Mouse (Mus musculus) CH12.LX (cell line): Measurements from ENCODE around the gene Gm45837. TPM values are rescaled to one million over a fixed set of nuclear protein-coding genes. Genes with fewer than 3 reads are reported as not detected.

Source experiments
- DNase-seq: peaks from one replicate; pipeline ENCODE4 v3.0.0-alpha.2; 2013; ENCODE audit errors: extremely low read depth
- H3K27ac ChIP-seq: 2 replicates; pipeline ENCODE4 v1.5.1; 2012; ENCODE audit warnings: low read depth, mild to moderate bottlenecking, control low read depth, moderate library complexity; ENCODE audit not compliant: insufficient read depth
- H3K27me3 ChIP-seq: replicated peaks from 2 replicates; pipeline ENCODE3; 2012; ENCODE audit warnings: inconsistent platforms
- H3K36me3 ChIP-seq, 2 experiments: replicated peaks in 1 of 2; 2 replicates each; pipeline versions ENCODE3 to v1.6.1; 2012; ENCODE audit warnings: inconsistent platforms in 1 of 2, low read length in 1 of 2, mild to moderate bottlenecking in 1 of 2, mixed read lengths in 1 of 2, moderate library complexity in 1 of 2; ENCODE audit not compliant: control insufficient read depth in 1 of 2, insufficient read depth in 1 of 2
- H3K4me1 ChIP-seq, 2 experiments: 2 replicates each; pipeline ENCODE4 v1.6.1; 2012; ENCODE audit warnings: inconsistent platforms in 1 of 2, moderate library complexity in 1 of 2; ENCODE audit not compliant: insufficient read depth in 2 of 2, control insufficient read depth in 1 of 2
- H3K4me2 ChIP-seq: 2 replicates; pipeline ENCODE4 v1.6.1; 2012; ENCODE audit warnings: low read depth, mild to moderate bottlenecking, control low read depth; ENCODE audit not compliant: poor library complexity, insufficient read depth, severe bottlenecking
- H3K4me3 ChIP-seq, 3 experiments: fragments of 150-350 bp in 1 of 3; sonication (generic) in 1 of 3; replicated peaks in 1 of 3; 2 replicates each; pipeline versions ENCODE3 to v1.5.1; 2011 to 2012; ENCODE audit warnings: low read depth in 2 of 3, low read length in 2 of 3, mild to moderate bottlenecking in 2 of 3, moderate library complexity in 2 of 3, control low read depth in 1 of 3, improper control_type of control experiment in 1 of 3, inconsistent platforms in 1 of 3, mixed read lengths in 1 of 3; ENCODE audit not compliant: poor library complexity in 1 of 3
- H3K79me2 ChIP-seq: replicated peaks from 2 replicates; pipeline ENCODE4 v1.6.1; 2012; ENCODE audit warnings: mild to moderate bottlenecking, moderate library complexity; ENCODE audit not compliant: control insufficient read depth, poor library complexity, insufficient read depth, severe bottlenecking; ENCODE audit errors: extremely low read depth
- H3K9ac ChIP-seq: 2 replicates; pipeline ENCODE4 v1.6.1; 2012; ENCODE audit warnings: low read depth, mild to moderate bottlenecking, control low read depth, moderate library complexity; ENCODE audit not compliant: insufficient read depth
- H3K9me3 ChIP-seq: replicated peaks from 2 replicates; pipeline ENCODE3; 2012; ENCODE audit warnings: low read length, inconsistent platforms, mixed read lengths
- CHD1 ChIP-seq: IDR thresholded peaks from 2 replicates; pipeline ENCODE4 v1.6.1; 2012; ENCODE audit warnings: low read depth, low read length, improper control_type of control experiment, inconsistent platforms
- CHD2 ChIP-seq: IDR thresholded peaks from 2 replicates; pipeline ENCODE4 v1.6.1; 2011; ENCODE audit warnings: low read length, improper control_type of control experiment
- CTCF ChIP-seq, 2 experiments: IDR thresholded peaks in 1 of 2; conservative IDR thresholded peaks in 1 of 2; 2 replicates each; pipeline ENCODE4 v1.5.1; 2011 to 2012; ENCODE audit warnings: low read depth in 2 of 2, low read length in 2 of 2, improper control_type of control experiment in 1 of 2, inconsistent platforms in 1 of 2, mild to moderate bottlenecking in 1 of 2, moderate library complexity in 1 of 2
- E2F4 ChIP-seq: IDR thresholded peaks from 2 replicates; pipeline ENCODE4 v1.6.1; 2011; ENCODE audit warnings: low read depth, low read length, improper control_type of control experiment; ENCODE audit not compliant: insufficient replicate concordance
- ELF1 ChIP-seq: IDR thresholded peaks from 2 replicates; pipeline ENCODE4 v1.6.1; 2014; ENCODE audit warnings: low read depth, mild to moderate bottlenecking, inconsistent platforms, low read length, improper control_type of control experiment
- EP300 ChIP-seq: IDR thresholded peaks from 2 replicates; pipeline ENCODE4 v1.6.1; 2011; ENCODE audit warnings: low read length, improper control_type of control experiment
- ETS1 ChIP-seq: conservative IDR thresholded peaks from 2 replicates; pipeline ENCODE4 v1.6.1; 2012; ENCODE audit warnings: low read depth, mild to moderate bottlenecking, inconsistent platforms, low read length, improper control_type of control experiment, moderate library complexity
- GABPA ChIP-seq: IDR thresholded peaks from 2 replicates; pipeline ENCODE4 v1.6.1; 2012; ENCODE audit warnings: low read depth, low read length, improper control_type of control experiment, inconsistent platforms; ENCODE audit not compliant: insufficient replicate concordance
- HCFC1 ChIP-seq: IDR thresholded peaks from 2 replicates; pipeline ENCODE4 v1.6.1; 2012; ENCODE audit warnings: low read depth, mild to moderate bottlenecking, inconsistent platforms, low read length, improper control_type of control experiment
- IRF4 ChIP-seq: IDR thresholded peaks from 2 replicates; pipeline ENCODE4 v1.6.1; 2014; ENCODE audit warnings: low read depth, mild to moderate bottlenecking, inconsistent platforms, low read length, improper control_type of control experiment
- KAT2A ChIP-seq: IDR thresholded peaks from 2 replicates; pipeline ENCODE4 v1.6.1; 2012; ENCODE audit warnings: low read length, improper control_type of control experiment, inconsistent platforms; ENCODE audit not compliant: insufficient replicate concordance
- MAX ChIP-seq: IDR thresholded peaks from 2 replicates; pipeline ENCODE4 v1.6.1; 2011; ENCODE audit warnings: low read length, improper control_type of control experiment
- MEF2A ChIP-seq: IDR thresholded peaks from 2 replicates; pipeline ENCODE4 v1.6.1; 2014; ENCODE audit warnings: low read depth, mild to moderate bottlenecking, inconsistent platforms, low read length, improper control_type of control experiment, borderline replicate concordance
- MYC ChIP-seq: IDR thresholded peaks from 2 replicates; pipeline ENCODE4 v1.6.1; 2011; ENCODE audit warnings: low read depth, mild to moderate bottlenecking, improper control_type of control experiment, low read length
- NELFE ChIP-seq: IDR thresholded peaks from 2 replicates; pipeline ENCODE4 v1.6.1; 2011; ENCODE audit warnings: low read depth, low read length, improper control_type of control experiment
- RAD21 ChIP-seq: IDR thresholded peaks from 2 replicates; pipeline ENCODE4 v1.6.1; 2011; ENCODE audit warnings: low read depth, mild to moderate bottlenecking, low read length, improper control_type of control experiment, moderate library complexity
- SIN3A ChIP-seq: IDR thresholded peaks from 2 replicates; pipeline ENCODE4 v1.6.1; 2012; ENCODE audit warnings: low read length, improper control_type of control experiment, inconsistent platforms
- SMC3 ChIP-seq: IDR thresholded peaks from 2 replicates; pipeline ENCODE4 v1.6.1; 2011; ENCODE audit warnings: low read depth, low read length, improper control_type of control experiment
- TBP ChIP-seq: conservative IDR thresholded peaks from 2 replicates; pipeline ENCODE4 v1.6.1; 2011; ENCODE audit warnings: low read depth, low read length, improper control_type of control experiment
- USF1 ChIP-seq: IDR thresholded peaks from 2 replicates; pipeline ENCODE4 v1.6.1; 2014; ENCODE audit warnings: low read depth, mild to moderate bottlenecking, inconsistent platforms, low read length, improper control_type of control experiment
- ZC3H11A ChIP-seq: IDR thresholded peaks from 2 replicates; pipeline ENCODE4 v1.6.1; 2012; ENCODE audit warnings: low read depth, mild to moderate bottlenecking, inconsistent platforms, low read length, improper control_type of control experiment
- ZKSCAN1 ChIP-seq: IDR thresholded peaks from 2 replicates; pipeline ENCODE4 v1.6.1; 2012; ENCODE audit warnings: low read depth, inconsistent platforms, low read length, improper control_type of control experiment, borderline replicate concordance
- ZMIZ1 ChIP-seq: IDR thresholded peaks from 2 replicates; pipeline ENCODE4 v1.6.1; 2012; ENCODE audit warnings: low read depth, mild to moderate bottlenecking, inconsistent platforms, low read length, improper control_type of control experiment
- ZNF384 ChIP-seq: IDR thresholded peaks from 2 replicates; pipeline ENCODE4 v1.6.1; 2012; ENCODE audit warnings: low read depth, low read length, improper control_type of control experiment, inconsistent platforms
- dilution Hi-C: fragments of 300-500 bp; cut with MboI; formaldehyde crosslinking; loops from 2 replicates; pipeline ENCODE4 v1.14.3; 2020; ENCODE audit warnings: low sequenced_read_pairs; ENCODE audit not compliant: extremely low pct_unique_long_range_greater_than_20kb, extremely low pct_ligation_motif_present
- in situ Hi-C: fragments of 300-500 bp; cut with MboI; formaldehyde crosslinking; loops from 3 replicates; pipeline ENCODE4 v1.14.3; 2019; ENCODE audit warnings: low sequenced_read_pairs, low pct_ligation_motif_present, low pct_unique_long_range_greater_than_20kb, mixed read lengths
- polyA plus RNA-seq: library from polyadenylated mRNA; unstranded; fragments of >175 nt; gene quantifications from 2 replicates; pipeline ENCODE4 v1.2.1, GENCODE M21; 2012; ENCODE audit warnings: low read depth; ENCODE audit not compliant: insufficient read length
- total RNA-seq, 2 experiments: library from RNA; depleted of rRNA; stranded (reverse); fragments of 300-350 nt in 1 of 2; fragments of >200 nt in 1 of 2; gene quantifications; 2 replicates each; pipeline ENCODE4 v1.2.3; 2012 to 2014

Gene Gm45837
- total and polyA plus RNA-seq, 3 experiments: 0.04 to 0.84 TPM; not detected in 1

DNA sequence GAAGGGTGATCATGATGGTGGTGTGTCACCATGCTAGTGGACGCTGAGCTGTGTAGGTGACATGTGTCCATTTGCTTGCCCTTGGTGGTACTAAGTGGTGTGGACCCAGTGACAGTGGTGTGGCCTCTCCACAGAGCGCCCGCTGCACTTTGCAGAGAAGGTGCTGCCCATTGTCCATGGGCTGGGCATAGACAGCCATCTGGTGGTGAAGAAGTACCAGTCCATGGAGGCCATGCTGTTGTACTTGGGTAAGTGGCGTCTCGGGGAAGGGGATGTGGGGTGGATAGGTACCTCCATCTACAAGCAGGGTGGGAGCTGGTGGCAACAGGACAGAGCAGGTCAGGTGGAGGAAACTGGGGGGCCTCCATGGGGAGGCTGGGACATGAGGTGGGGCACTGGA is 6.9 kb upstream of the Gm45837 start:
- dilution Hi-C loops: no loop called here
- Histone ChIP-seq H3K4me2 (no peak overlapping the region), H3K4me1 (no peaks in the 10 kb centered on the region), H3K9me3 (peaks cover 6% of the 10 kb centered on the region), H3K27me3 (no peaks in the 10 kb centered on the region), H3K9ac (no peak overlapping the region), H3K79me2 (no peaks in the 10 kb centered on the region), H3K36me3 (peaks cover 91 to 99% of the 10 kb centered on the region in 2 experiments), H3K27ac (no peak overlapping the region), H3K4me3 (no peak overlapping the region)
- TF ChIP-seq SMC3 (peak; percentile 16; the same call in 1 of the 2 replicates), EP300 (no peak), RAD21 (peak; percentile 25), ETS1 (no peak), CTCF (conservative IDR thresholded peaks at IDR 0.05 in 1 of 2, IDR thresholded peaks at IDR 0.05 in 1 of 2; ENCODE audit: low read depth in 2 of 2, low read length in 2 of 2) (peak in 1 of 2 experiments; percentile 40; a peak in 2 of 4 replicates)
- in situ Hi-C loops: loop anchor here (25.0 kb wide), 1 partner anchor 108 kb away; no protein-coding TSS in a partner anchor
- DNase-seq: no peak

DNA sequence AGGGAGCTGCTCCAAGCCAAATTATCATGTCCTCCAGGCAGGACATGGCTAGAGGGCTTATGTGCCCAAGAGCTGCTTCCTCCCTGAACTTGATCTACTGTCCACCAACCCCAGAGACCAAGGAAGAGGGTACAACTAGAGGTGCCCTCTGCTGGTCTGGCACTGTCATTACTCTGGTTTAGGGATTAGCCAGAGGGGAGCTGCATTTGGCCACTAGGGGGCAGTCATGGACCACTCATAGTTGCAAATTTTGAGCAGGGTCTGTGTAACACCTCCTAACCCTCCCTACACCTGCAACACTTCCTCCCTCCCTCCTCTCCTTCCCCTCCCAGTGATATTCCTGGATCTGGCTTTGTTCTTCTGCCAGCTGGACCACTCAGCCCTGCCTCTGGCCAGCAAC is 2.1 kb downstream of the Gm45837 start:
- in situ Hi-C loops (loop anchor here (25.0 kb wide), 1 partner anchor 100 kb away; no protein-coding TSS in a partner anchor), dilution Hi-C loops (no loop called here)

DNA sequence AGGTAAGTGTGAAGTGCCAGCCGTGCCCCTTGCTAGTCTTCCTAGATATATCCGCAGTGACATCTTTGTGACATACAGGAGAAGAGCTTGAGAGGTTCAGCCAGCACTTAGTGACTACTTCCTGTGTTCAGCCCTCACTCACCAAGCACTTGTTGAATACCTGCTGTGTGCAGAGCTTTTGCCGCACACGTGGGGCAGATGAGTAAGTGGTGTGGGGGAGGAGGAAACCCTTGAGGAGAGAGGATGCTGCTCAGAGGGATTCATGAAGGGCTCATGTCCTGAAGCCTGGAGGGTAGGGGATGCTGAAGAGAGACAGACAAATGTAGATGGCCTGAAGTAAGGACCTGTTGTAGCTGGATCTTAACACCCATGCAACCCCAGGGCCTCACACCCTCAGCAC is 3.5 kb downstream of the Gm45837 start:
- dilution Hi-C loops: no loop called here
- in situ Hi-C loops: loop anchor here (25.0 kb wide), 1 partner anchor 98 kb away; no protein-coding TSS in a partner anchor
- H3K9me3 ChIP-seq: peaks cover 2% of the 10 kb centered on the region
- H3K27me3 ChIP-seq: no peaks in the 10 kb centered on the region
- peaks cover 0 to 3% of the 10 kb centered on the region in 2 experiments; a peak in 3 of 4 replicates for H3K4me1 ChIP-seq
- H3K79me2 ChIP-seq: no peaks in the 10 kb centered on the region
- no peak overlapping the region for H3K4me3 ChIP-seq
- no peak overlapping the region for H3K9ac ChIP-seq
- DNase-seq: no peak
- peaks cover 29 to 83% of the 10 kb centered on the region in 2 experiments for H3K36me3 ChIP-seq
- no peak overlapping the region for H3K27ac ChIP-seq
- H3K4me2 ChIP-seq: no peak overlapping the region
- TF ChIP-seq ETS1 (no peak), NELFE (no peak), RAD21 (no peak), USF1 (no peak), ZMIZ1 (no peak), E2F4 (no peak), MAX (no peak), SMC3 (no peak), GABPA (no peak), KAT2A (no peak), MEF2A (no peak), ZKSCAN1 (no peak), ZC3H11A (no peak), ZNF384 (no peak), MYC (no peak), CHD1 (no peak), HCFC1 (no peak), CHD2 (no peak), SIN3A (no peak)

More for the DNA sequence above, 2.1 kb downstream of the Gm45837 start:
- Histone ChIP-seq H3K79me2 (no peaks in the 10 kb centered on the region), H3K4me3 (no peak overlapping the region), H3K4me1 (peaks cover 0 to 3% of the 10 kb centered on the region in 2 experiments; a peak in 3 of 4 replicates), H3K9ac (no peak overlapping the region), H3K9me3 (peaks cover 12% of the 10 kb centered on the region), H3K4me2 (no peak overlapping the region), H3K36me3 (peaks cover 44 to 97% of the 10 kb centered on the region in 2 experiments), H3K27me3 (no peaks in the 10 kb centered on the region), H3K27ac (no peak overlapping the region)
- TF ChIP-seq RAD21: peak; percentile 82
- TF ChIP-seq IRF4: peak; percentile 29; the same call in 1 of the 2 replicates
- no peak for TF ChIP-seq TBP
- peak; percentile 22; the same call in 1 of the 2 replicates for TF ChIP-seq ZC3H11A
- TF ChIP-seq NELFE: peak; percentile 90; the same call in 1 of the 2 replicates
- TF ChIP-seq ZNF384: no peak
- TF ChIP-seq SMC3: peak; percentile 94
- TF ChIP-seq ELF1: 0 out of 2 replicates have a peak, but pooled peaks have one; percentile 41
- TF ChIP-seq CTCF (conservative IDR thresholded peaks at IDR 0.05 in 1 of 2, IDR thresholded peaks at IDR 0.05 in 1 of 2; ENCODE audit: low read depth in 2 of 2, low read length in 2 of 2): peak; percentile 100
- peak; percentile 83 for DNase-seq
